ENCODE assay signal across 12 mouse cellular contexts in the genomic region with DNA sequence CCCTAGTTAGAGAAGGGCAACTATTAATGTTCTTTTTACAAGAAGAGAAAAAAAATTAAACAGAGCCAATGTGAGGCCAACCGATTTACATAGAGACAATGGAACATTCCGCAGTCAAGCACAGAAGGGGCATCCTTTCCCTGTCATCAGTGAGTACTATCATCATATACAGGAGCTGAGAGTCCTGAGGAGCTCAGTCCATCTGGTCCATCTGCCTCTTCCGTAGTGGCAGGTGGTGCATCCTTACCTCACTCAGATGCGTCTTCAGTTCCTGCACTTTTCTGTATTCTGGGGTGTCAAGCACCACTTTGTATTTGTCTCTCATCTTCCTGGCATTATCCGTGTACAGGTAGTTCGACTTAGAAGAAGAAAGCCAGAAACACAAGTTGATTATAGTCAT.
DNase-seq lines count a peak whose midpoint lies in the region.
"Had no signal": no experiment of that assay in that cellular context is flagged by ENCODE, and none has a peak within 500 bp of the region (broad histone marks: within the 10 kb centered on the region; RNA-seq: fewer than 3 reads in every experiment).

No protein-coding gene starts in this region.

- peak; percentile 93 for DNase-seq in brain, adult 2 months (ENCODE audit: low read depth, low spot score)
- peak; percentile 81 to 82 for DNase-seq in cerebellum, adult 18-20 months
- DNase-seq in cerebellum, adult 9-11 months, result peak; percentile 91
- DNase-seq in cerebellum, postnatal 36 days, result peak; percentile 80 to 81
- no peak for DNase-seq in layer of hippocampus, postnatal 10 days (ENCODE audit: low spot score in 2 of 2)
- DNase-seq in frontal cortex, postnatal 36 days (ENCODE audit: low spot score in 2 of 2), result no peak
- no peak for DNase-seq in left cerebral cortex, postnatal 4 days
- DNase-seq: adrenal gland, adult 2 months; adrenal gland, postnatal 25 days; gastrocnemius, postnatal 25 days; heart, postnatal 36 days; kidney, adult 2 months had no signal

- intact Hi-C loops in left cerebral cortex, postnatal 4 days (cut with DNase I), result no loop called here

Comparison
In these comparisons a context has a peak if more than half of its experiments do, and no peak if none do; other contexts are left out.
1. DNase-seq: peak in brain, adult 2 months (single experiment), cerebellum, adult 18-20 months (2 of 2), cerebellum, adult 9-11 months (single experiment) and cerebellum, postnatal 36 days (2 of 2); none in layer of hippocampus, postnatal 10 days (0 of 2), frontal cortex, postnatal 36 days (0 of 2) and left cerebral cortex, postnatal 4 days (single experiment).